Mouse (Mus musculus) CD4-positive, CD25-positive, alpha-beta regulatory T cell (primary cell): ENCODE data around the gene Rbm38. TPM values are rescaled to one million over a fixed set of nuclear protein-coding genes. Genes with fewer than 3 reads are reported as not detected.

ENCODE experiments used
- polyA plus RNA-seq: library from polyadenylated mRNA; unstranded; fragments of 100-300 nt; shearing (Covaris generic); gene quantifications from one replicate; pipeline ENCODE4 v1.2.1, GENCODE M21; 2017

The Rbm38 gene
- polyA plus RNA-seq = 80.8 TPM

GRCm38 (mm10) chr2:173020430-173020829, at the start of gene Rbm38:
TSS of gene Rbm38 (plus strand) at chr2:173020498.

GRCm38 (mm10) chr2:172977409-172978130, 42.7 kb upstream of the Rbm38 start, which contains the start of gene Spo11:
TSS of gene Spo11 (plus strand) at chr2:172977700.

GRCm38 (mm10) chr2:172999630-173000284, 20.5 kb upstream of the Rbm38 start, which contains the start of gene Rae1:
TSS of gene Rae1 (plus strand) at chr2:173000117.

Other genes starting within 250 kb of the Rbm38 start
- 26.8 TPM for gene Bmp7, start 80.2 kb upstream of the Rbm38 start, polyA plus RNA-seq
- gene Spo11, start 42.8 kb upstream of the Rbm38 start, polyA plus RNA-seq = 4.9 TPM
- 142 TPM for gene Rae1, start 20.4 kb upstream of the Rbm38 start, polyA plus RNA-seq
- gene Ctcfl, start 99.0 kb downstream of the Rbm38 start, polyA plus RNA-seq = not detected
- gene Pck1, start 132.6 kb downstream of the Rbm38 start, polyA plus RNA-seq = 0.17 TPM
- 185 TPM for gene Zbp1, start 198.4 kb downstream of the Rbm38 start, polyA plus RNA-seq